ENCODE assay signal across 8 mouse cellular contexts in genomic region chr12:5268188-5268612, GRCm38 (mm10).
DNase-seq lines count a peak whose midpoint lies in the region; ATAC-seq lines count a peak whose summit lies in the region.

No protein-coding gene starts in this region.

- H3K36me3 ChIP-seq in forebrain, embryonic 11.5 days (ENCODE audit: control insufficient read depth, insufficient read depth, low read length) = no peaks in the 10 kb centered on the region
- H3K36me3 ChIP-seq in intestine, embryonic 14.5 days (ENCODE audit: control insufficient read depth, insufficient read depth, low read length) = no peaks in the 10 kb centered on the region
- no peaks in the 10 kb centered on the region for H3K36me3 ChIP-seq in lung, embryonic 15.5 days

- WGBS in forebrain, embryonic 11.5 days = 18% methylated on average over 9 of the region's 9 CpGs
- WGBS in intestine, embryonic 14.5 days = 41% methylated on average over 9 of the region's 9 CpGs
- WGBS in lung, embryonic 15.5 days = 35% methylated on average over 9 of the region's 9 CpGs

- H3K9me3 ChIP-seq in forebrain, embryonic 11.5 days (ENCODE audit: control insufficient read depth, low read length) = no peaks in the 10 kb centered on the region; the same call in 1 of the 2 replicates
- no peaks in the 10 kb centered on the region for H3K9me3 ChIP-seq in intestine, embryonic 14.5 days (ENCODE audit: control insufficient read depth, low read length)
- no peaks in the 10 kb centered on the region for H3K9me3 ChIP-seq in lung, embryonic 15.5 days

- peak overlapping the region; percentile 48; the same call in 1 of the 2 replicates for H3K27ac ChIP-seq in forebrain, embryonic 11.5 days (ENCODE audit: low read depth, low read length)
- peak overlapping the region; percentile 57; the same call in 1 of the 2 replicates for H3K27ac ChIP-seq in intestine, embryonic 14.5 days (ENCODE audit: low read depth)
- H3K27ac ChIP-seq in lung, embryonic 15.5 days = peak overlapping the region; percentile 75

- no peak overlapping the region for H3K4me3 ChIP-seq in forebrain, embryonic 11.5 days (ENCODE audit: low read depth, low read length)
- no peak overlapping the region for H3K4me3 ChIP-seq in intestine, embryonic 14.5 days (ENCODE audit: low read depth, low read length)
- H3K4me3 ChIP-seq in lung, embryonic 15.5 days = no peak overlapping the region

- no peaks in the 10 kb centered on the region for H3K27me3 ChIP-seq in forebrain, embryonic 11.5 days (ENCODE audit: control insufficient read depth, insufficient read depth, low read length)
- no peaks in the 10 kb centered on the region for H3K27me3 ChIP-seq in intestine, embryonic 14.5 days (replicated peaks; ENCODE audit: control insufficient read depth, insufficient read depth, low read length)
- no peaks in the 10 kb centered on the region for H3K27me3 ChIP-seq in lung, embryonic 15.5 days

- ATAC-seq in forebrain, embryonic 11.5 days (replicated peaks; ENCODE audit: low FRiP score) = peak; percentile 81
- ATAC-seq in intestine, embryonic 14.5 days (replicated peaks; ENCODE audit: low FRiP score, low TSS enrichment, low read depth) = peak; percentile 83
- peak; percentile 63; the same call in 1 of the 2 replicates for ATAC-seq in lung, embryonic 15.5 days (ENCODE audit: borderline replicate concordance, extremely low read depth, low FRiP score, low TSS enrichment)

- DNase-seq in gastrocnemius, adult 18-20 months (ENCODE audit: low spot score) = peak; percentile 34
- no peak for DNase-seq in gastrocnemius, postnatal 14 days
- peak; percentile 69 for DNase-seq in forebrain, embryonic 11.5 days (ENCODE audit: low spot score)
- no peak for DNase-seq in intestine, embryonic 14.5 days (ENCODE audit: low spot score)
- peak; percentile 57 for DNase-seq in right cerebral cortex, postnatal 14 days
- no peak for DNase-seq in adrenal gland, adult 18-20 months (ENCODE audit: low spot score in 2 of 2)
- DNase-seq in ovary, adult 18-20 months (ENCODE audit: low spot score) = no peak

- H3K4me1 ChIP-seq in forebrain, embryonic 11.5 days (replicated peaks; ENCODE audit: control insufficient read depth, insufficient read depth, low read length) = peaks cover 21% of the 10 kb centered on the region
- peaks cover 12% of the 10 kb centered on the region for H3K4me1 ChIP-seq in intestine, embryonic 14.5 days (replicated peaks; ENCODE audit: control insufficient read depth, insufficient read depth, low read length)
- peaks cover 20% of the 10 kb centered on the region for H3K4me1 ChIP-seq in lung, embryonic 15.5 days

- H3K4me2 ChIP-seq in forebrain, embryonic 11.5 days (ENCODE audit: low read depth, low read length, severe bottlenecking) = no peak overlapping the region
- no peak overlapping the region for H3K4me2 ChIP-seq in intestine, embryonic 14.5 days (ENCODE audit: low read length)
- H3K4me2 ChIP-seq in lung, embryonic 15.5 days = peak overlapping the region; percentile 5; the same call in 1 of the 2 replicates

- intact Hi-C loops in gastrocnemius, postnatal 14 days (cut with DNase I; ENCODE audit: low total_unique reads) = no loop called here

- H3K9ac ChIP-seq in forebrain, embryonic 11.5 days (ENCODE audit: low read length) = peak overlapping the region; percentile 30
- no peak overlapping the region for H3K9ac ChIP-seq in intestine, embryonic 14.5 days (ENCODE audit: low read length)
- no peak overlapping the region for H3K9ac ChIP-seq in lung, embryonic 15.5 days

Comparison
In these comparisons a context has a peak if more than half of its experiments do, and no peak if none do; other contexts are left out.
1. DNase-seq: peak in gastrocnemius, adult 18-20 months (single experiment), forebrain, embryonic 11.5 days (single experiment) and right cerebral cortex, postnatal 14 days (single experiment); none in gastrocnemius, postnatal 14 days (single experiment), intestine, embryonic 14.5 days (single experiment), adrenal gland, adult 18-20 months (0 of 2) and ovary, adult 18-20 months (single experiment).
2. Peak in every context shown above with its lines, with median percentiles within 50 percentile points of each other: ATAC-seq and H3K27ac ChIP-seq.